Mouse (Mus musculus) liver, embryonic 14.5 days (tissue): Measurements from ENCODE around the gene Sec62. TPM values are rescaled to one million over a fixed set of nuclear protein-coding genes. Genes with fewer than 3 reads are reported as not detected.
A peak's percentile ranks its signal among the peaks of the same experiment; 100 is the strongest.
"Not testable (repeated sequence)": the region's sequence is repeated elsewhere in the genome, so short reads cannot be mapped to it uniquely, and the experiment has no call there.

ENCODE experiments used
- ATAC-seq: fragments of 200-750 bp; cut with Nextera tagmentation; 2 replicates; pipeline ENCODE4 v1.8.0; 2017; ENCODE audit warnings: moderate number of reproducible peaks, mild to moderate bottlenecking, moderate library complexity; ENCODE audit not compliant: insufficient read depth
- DNase-seq, 3 experiments: peaks; one replicate each; pipeline ENCODE4 v3.0.0-alpha.2; 2012 to 2013; ENCODE audit warnings: low read depth in 3 of 3, low spot score in 3 of 3
- H3K27ac ChIP-seq: fragments of 300-500 bp; sonication (generic); 2 replicates; pipeline ENCODE4 v1.5.1; 2014; ENCODE audit warnings: moderate library complexity, mild to moderate bottlenecking, control low read depth, inconsistent platforms
- H3K27me3 ChIP-seq: fragments of 300-500 bp; sonication (generic); 2 replicates; pipeline ENCODE4 v1.6.1; 2014; ENCODE audit warnings: mild to moderate bottlenecking, low read length, moderate library complexity; ENCODE audit not compliant: control insufficient read depth, insufficient read depth
- H3K36me3 ChIP-seq: fragments of 300-500 bp; sonication (generic); replicated peaks from 2 replicates; pipeline ENCODE4 v1.6.1; 2014; ENCODE audit warnings: low read depth; ENCODE audit not compliant: control insufficient read depth, insufficient read depth
- H3K4me1 ChIP-seq, 2 experiments: fragments of 200-500 bp in 1 of 2; fragments of 300-500 bp in 1 of 2; sonication (generic) in 1 of 2; replicated peaks; 2 replicates each; pipeline ENCODE4 v1.6.1; 2012 to 2014; ENCODE audit warnings: antibody characterized with exemption in 1 of 2, inconsistent platforms in 1 of 2, low read length in 1 of 2; ENCODE audit not compliant: control insufficient read depth in 2 of 2, insufficient read depth in 2 of 2
- H3K4me2 ChIP-seq: fragments of 300-500 bp; sonication (generic); 2 replicates; pipeline ENCODE4 v1.6.1; 2014; ENCODE audit warnings: low read depth, mild to moderate bottlenecking, control low read depth, moderate library complexity
- H3K4me3 ChIP-seq, 2 experiments: fragments of 200-500 bp in 1 of 2; fragments of 300-500 bp in 1 of 2; sonication (generic) in 1 of 2; 2 replicates each; pipeline ENCODE4 v1.5.1; 2012 to 2014; ENCODE audit warnings: low read depth in 2 of 2, low read length in 2 of 2, mild to moderate bottlenecking in 2 of 2, control low read depth in 1 of 2, inconsistent platforms in 1 of 2, moderate library complexity in 1 of 2; ENCODE audit not compliant: insufficient read depth in 1 of 2
- H3K9ac ChIP-seq: fragments of 300-500 bp; sonication (generic); replicated peaks from 2 replicates; pipeline ENCODE4 v1.6.1; 2014; ENCODE audit warnings: mild to moderate bottlenecking, control low read depth, moderate library complexity
- H3K9me3 ChIP-seq: fragments of 300-500 bp; sonication (generic); 2 replicates; pipeline ENCODE4 v1.6.1; 2016; ENCODE audit warnings: low read length, mixed read lengths; ENCODE audit not compliant: control insufficient read depth
- CTCF ChIP-seq: IDR thresholded peaks from 2 replicates; pipeline ENCODE4 v1.5.1; 2016; ENCODE audit warnings: antibody characterized with exemption, low read depth, control low read depth
- EP300 ChIP-seq: IDR thresholded peaks from 2 replicates; pipeline ENCODE4 v1.6.1; 2016; ENCODE audit warnings: antibody characterized with exemption, low read depth
- WGBS: fragments of 180-500 bp; shearing (Covaris S2); extraction: QIAGEN DNeasy Blood & Tissue Kit; methylation state at CpG from one replicate; pipeline ENCODE4 v1.1.7; 2014; ENCODE audit not compliant: insufficient replicate concordance; 5-methylcytosine and 5-hydroxymethylcytosine counted together
- polyA plus RNA-seq, 2 experiments: library from polyadenylated mRNA; depleted of rRNA in 1 of 2; stranded (reverse) in 1 of 2; unstranded in 1 of 2; fragments of >200 nt; fragmentation: Nextera tagmentation in 1 of 2; extraction: Ambion mirVana in 1 of 2; gene quantifications; 2 replicates each; pipeline versions ENCODE4 v1.2.1 to v1.2.3; 2012 to 2014

Sec62 gene
- polyA plus RNA-seq, 2 experiments = 24.4 to 57.8 TPM

DNA sequence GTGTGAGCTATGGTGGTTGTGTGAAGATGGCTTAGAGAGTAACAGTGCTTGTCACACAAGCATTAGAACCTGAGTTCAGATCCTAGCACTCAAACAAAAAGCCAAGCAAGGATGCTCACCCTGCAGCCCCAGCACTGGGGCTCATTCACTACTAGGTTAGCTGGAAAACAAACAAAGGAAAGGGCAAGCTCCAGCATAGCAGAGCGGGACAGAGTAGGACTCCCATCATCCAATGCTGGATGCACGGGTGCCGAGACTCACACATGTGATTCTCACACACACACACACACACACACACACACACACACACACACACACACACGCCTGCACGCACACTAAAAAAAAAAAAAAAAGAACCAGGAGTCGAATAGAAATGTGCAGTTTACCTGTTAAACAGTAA, 58.7 kb downstream of the Sec62 start:
- Histone ChIP-seq H3K4me2 (no peak overlapping the region), H3K27me3 (peaks cover 11% of the 10 kb centered on the region; the same call in 1 of the 2 replicates), H3K9ac (no peak overlapping the region), H3K4me3 (no peak overlapping the region), H3K9me3 (no peaks in the 10 kb centered on the region), H3K4me1 (no peaks in the 10 kb centered on the region), H3K27ac (no peak overlapping the region), H3K36me3 (no peaks in the 10 kb centered on the region)
- DNase-seq (no peak), ATAC-seq (no peak)
- WGBS = 38% methylated on average over 6 of the region's 6 CpGs
- TF ChIP-seq EP300 = no peak
- TF ChIP-seq CTCF = no peak

DNA sequence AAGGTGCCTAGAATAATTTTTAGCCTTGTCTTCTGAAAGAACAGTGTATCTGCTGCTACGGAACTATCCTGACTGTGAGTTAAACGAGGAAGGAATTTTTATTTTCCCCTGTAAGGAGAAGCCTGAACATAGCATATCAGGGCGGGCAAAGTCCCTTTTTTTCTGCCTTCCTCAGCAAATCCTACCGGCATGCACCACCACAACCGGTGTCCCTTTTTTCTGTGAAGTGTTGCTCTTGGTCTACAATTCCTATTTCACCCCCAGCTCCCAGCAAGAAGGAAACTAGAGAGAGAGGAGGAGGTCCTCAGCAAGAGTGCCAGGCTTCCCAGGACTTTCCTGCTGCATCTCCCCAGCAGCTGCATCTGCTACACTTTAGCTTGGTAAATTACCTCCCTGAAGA, 60.9 kb downstream of the Sec62 start:
- TF ChIP-seq EP300 (no peak), CTCF (no peak)
- Histone ChIP-seq H3K4me2 (no peak overlapping the region), H3K4me3 (no peak overlapping the region), H3K9me3 (no peaks in the 10 kb centered on the region), H3K4me1 (no peaks in the 10 kb centered on the region), H3K9ac (no peak overlapping the region), H3K36me3 (no peaks in the 10 kb centered on the region), H3K27me3 (peaks cover 14% of the 10 kb centered on the region), H3K27ac (no peak overlapping the region)
- no peak for ATAC-seq
- no peak for DNase-seq
- WGBS = 66% methylated on average over 5 of the region's 5 CpGs

DNA sequence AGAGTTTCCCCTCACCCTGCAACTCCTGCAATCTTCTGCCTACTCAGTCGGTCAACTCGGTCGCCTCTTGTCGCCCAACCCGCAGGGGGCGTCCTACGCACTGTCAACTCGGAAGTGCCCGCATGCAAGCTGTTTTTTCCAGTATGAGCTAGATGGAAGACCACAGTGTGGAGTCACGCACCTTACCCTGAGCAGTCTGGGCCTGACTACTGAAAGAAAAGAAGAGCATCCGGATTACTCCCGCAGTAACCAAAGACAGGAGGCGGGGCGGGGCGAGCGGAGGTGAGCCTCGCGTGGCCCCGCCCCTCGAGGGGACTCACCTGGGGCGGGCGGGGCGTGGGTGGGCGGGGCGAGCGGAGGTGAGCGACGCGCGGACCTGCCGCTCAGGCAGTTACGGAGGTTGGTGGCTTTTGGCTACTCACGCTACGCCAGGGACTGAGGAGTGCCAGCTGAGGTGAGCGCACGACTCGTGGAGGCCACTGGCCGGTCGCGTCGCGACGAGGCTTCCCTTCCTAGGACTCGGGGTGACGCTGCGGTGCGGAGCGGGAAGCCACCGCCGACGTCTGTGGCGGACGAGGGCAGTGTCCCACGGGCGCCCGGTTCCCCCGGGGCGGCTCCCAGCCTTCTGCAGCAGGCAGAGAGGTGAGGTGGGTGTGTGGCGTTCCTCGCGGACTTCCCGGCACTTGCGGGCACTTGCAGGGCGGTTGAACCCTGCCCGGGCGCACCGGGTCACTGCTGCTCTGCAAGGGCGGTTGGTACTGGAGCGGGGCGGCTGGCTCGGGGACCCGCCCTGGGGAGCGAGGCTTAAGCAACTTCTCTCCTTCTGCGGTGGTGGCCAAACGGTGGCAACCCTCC, 63.2 kb downstream of the Sec62 start, which contains the start of gene Gpr160:
Gpr160 (plus strand) TSS at position 347 of the 855 bp plus-strand sequence.
- no peak for TF ChIP-seq EP300
- peak; percentile 74 for TF ChIP-seq CTCF
- Histone ChIP-seq H3K9ac (peak within 1 kb of the TSS; percentile 12; the same call in 1 of the 2 replicates), H3K4me1 (no peaks in the 10 kb centered on the region), H3K36me3 (no peaks in the 10 kb centered on the region), H3K27ac (no peak within 1 kb of the TSS), H3K27me3 (peaks cover 14% of the 10 kb centered on the region), H3K4me2 (peak within 1 kb of the TSS; percentile 64), H3K4me3 (peak within 1 kb of the TSS; percentile 53 to 69), H3K9me3 (no peaks in the 10 kb centered on the region)
- under 1% methylated on average over 74 of the region's 75 CpGs for WGBS
- ATAC-seq (peak; percentile 71), DNase-seq (peak; percentile 36 to 44 (median 37))

DNA sequence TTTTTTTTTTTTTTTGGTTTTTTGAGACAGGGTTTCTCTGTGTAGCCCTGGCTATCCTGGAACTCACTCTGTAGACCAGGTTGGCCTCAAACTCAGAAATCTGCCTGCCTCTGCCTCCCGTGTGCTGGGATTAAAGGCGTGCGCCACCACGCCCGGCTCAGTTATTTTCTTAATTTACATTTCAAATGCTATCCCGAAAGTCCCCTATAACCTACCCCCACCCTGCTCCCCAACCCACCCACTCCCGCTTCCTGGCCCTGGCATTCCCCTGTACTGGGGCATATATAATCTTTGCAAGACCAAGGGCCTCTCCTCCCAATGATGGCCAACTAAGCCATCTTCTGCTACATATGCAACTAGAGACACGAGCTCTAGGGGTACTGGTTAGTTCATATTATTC, 66.9 kb downstream of the Sec62 start:
- H3K9ac ChIP-seq, ATAC-seq, H3K4me1 ChIP-seq, H3K9me3 ChIP-seq, H3K4me3 ChIP-seq, H3K27ac ChIP-seq, H3K4me2 ChIP-seq, DNase-seq, H3K36me3 ChIP-seq: not testable (repeated sequence)
- H3K27me3 ChIP-seq = peaks cover 11% of the 10 kb centered on the region
- WGBS = 78% methylated on average over 8 of the region's 8 CpGs

DNA sequence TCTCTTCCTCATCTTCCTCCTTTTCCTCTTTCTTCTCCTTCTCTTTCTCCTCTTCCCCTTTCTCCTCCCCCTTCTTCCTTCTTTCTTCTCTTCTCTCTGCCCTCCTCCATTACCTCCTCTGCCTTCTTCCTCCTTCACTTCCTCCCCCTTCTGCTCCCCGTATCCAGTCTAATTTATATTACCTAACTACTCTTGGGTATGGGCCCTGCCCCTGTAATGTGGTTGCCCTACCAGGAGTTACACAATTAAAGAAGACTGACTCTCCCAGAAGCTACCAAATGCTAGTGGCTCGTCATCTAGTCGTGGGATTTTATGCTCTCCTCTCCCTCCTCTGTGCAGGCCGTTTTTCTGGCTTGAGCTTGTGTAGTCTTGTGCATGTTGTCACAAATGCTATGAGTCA, 68.0 kb downstream of the Sec62 start:
- 40% methylated on average over 4 of the region's 4 CpGs for WGBS
- no peak overlapping the region for H3K9ac ChIP-seq
- H3K27me3 ChIP-seq = peaks cover 10% of the 10 kb centered on the region
- H3K4me1 ChIP-seq = peaks cover 0 to 3% of the 10 kb centered on the region in 2 experiments; a peak in 1 of 4 replicates
- H3K36me3 ChIP-seq = no peaks in the 10 kb centered on the region
- ATAC-seq (no peak), DNase-seq (no peak)
- H3K4me3 ChIP-seq = no peak overlapping the region
- no peak for TF ChIP-seq EP300
- no peak for TF ChIP-seq CTCF
- no peaks in the 10 kb centered on the region for H3K9me3 ChIP-seq
- no peak overlapping the region for H3K4me2 ChIP-seq
- H3K27ac ChIP-seq = no peak overlapping the region
